Mouse (Mus musculus) kidney, postnatal 14 days (tissue): ENCODE results near the gene Zer1.
A peak's percentile ranks its signal among the peaks of the same experiment; 100 is the strongest.
"Not testable (repeated sequence)": the region's sequence is repeated elsewhere in the genome, so short reads cannot be mapped to it uniquely, and the experiment has no call there.

Experiments
- DNase-seq: peaks from one replicate; pipeline ENCODE4 v3.0.0; 2022; ENCODE audit warnings: mixed read lengths

Gene Zer1

GRCm38 (mm10) chr2:30124472-30125274, at the start of gene Zer1:
TSS of gene Zer1 (minus strand) at chr2:30124585.
- DNase-seq, result peak; percentile 98

- no peak for DNase-seq
These were observed 49.3 kb upstream of the Zer1 start for GRCm38 (mm10) chr2:30173541-30174240.

GRCm38 (mm10) chr2:30171997-30172382, 47.6 kb upstream of the Zer1 start:
- no peak for DNase-seq

GRCm38 (mm10) chr2:30171371-30171996, 47.1 kb upstream of the Zer1 start, which contains the start of gene Endog:
TSS of gene Endog (plus strand) at chr2:30171493.
- DNase-seq, result peak; percentile 93

GRCm38 (mm10) chr2:30166677-30167076, 42.3 kb upstream of the Zer1 start:
- no peak for DNase-seq

GRCm38 (mm10) chr2:30164340-30164932, 40.1 kb upstream of the Zer1 start:
- no peak for DNase-seq

- DNase-seq, result peak; percentile 44
These were observed 37.4 kb upstream of the Zer1 start for GRCm38 (mm10) chr2:30161809-30162208.

- DNase-seq, result not testable (repeated sequence)
These were observed 35.5 kb upstream of the Zer1 start for GRCm38 (mm10) chr2:30159871-30160270.

GRCm38 (mm10) chr2:30152616-30153015, 28.2 kb upstream of the Zer1 start:
- no peak for DNase-seq

GRCm38 (mm10) chr2:30151840-30152239, 27.5 kb upstream of the Zer1 start:
- DNase-seq, result peak; percentile 58

GRCm38 (mm10) chr2:30147466-30147865, 23.1 kb upstream of the Zer1 start:
- DNase-seq, result peak; percentile 92

GRCm38 (mm10) chr2:30144436-30144835, 20.1 kb upstream of the Zer1 start:
- DNase-seq, result no peak

GRCm38 (mm10) chr2:30140021-30140420, 15.6 kb upstream of the Zer1 start:
- peak; percentile 47 for DNase-seq

- DNase-seq, result no peak
These were observed 12.1 kb upstream of the Zer1 start for GRCm38 (mm10) chr2:30136458-30136857.

GRCm38 (mm10) chr2:30134928-30135620, 10.7 kb upstream of the Zer1 start:
- peak; percentile 80 for DNase-seq

GRCm38 (mm10) chr2:30134378-30134711, 10.0 kb upstream of the Zer1 start:
- DNase-seq, result no peak

GRCm38 (mm10) chr2:30133613-30134377, 9.4 kb upstream of the Zer1 start, which contains the start of gene Tbc1d13:
TSS of gene Tbc1d13 (plus strand) at chr2:30133746.
- DNase-seq, result peak; percentile 99

GRCm38 (mm10) chr2:30132801-30133612, 8.6 kb upstream of the Zer1 start:
- DNase-seq, result peak; percentile 87

- DNase-seq, result not testable (repeated sequence)
These were observed 6.9 kb upstream of the Zer1 start for GRCm38 (mm10) chr2:30131240-30131639.

GRCm38 (mm10) chr2:30130156-30130555, 5.8 kb upstream of the Zer1 start:
- DNase-seq, result peak; percentile 46

- peak; percentile 62 for DNase-seq
These were observed 4.4 kb upstream of the Zer1 start for GRCm38 (mm10) chr2:30128789-30129188.
